Mouse (Mus musculus): Measurements from ENCODE around the gene Hmg20b.

The Hmg20b gene

DNA sequence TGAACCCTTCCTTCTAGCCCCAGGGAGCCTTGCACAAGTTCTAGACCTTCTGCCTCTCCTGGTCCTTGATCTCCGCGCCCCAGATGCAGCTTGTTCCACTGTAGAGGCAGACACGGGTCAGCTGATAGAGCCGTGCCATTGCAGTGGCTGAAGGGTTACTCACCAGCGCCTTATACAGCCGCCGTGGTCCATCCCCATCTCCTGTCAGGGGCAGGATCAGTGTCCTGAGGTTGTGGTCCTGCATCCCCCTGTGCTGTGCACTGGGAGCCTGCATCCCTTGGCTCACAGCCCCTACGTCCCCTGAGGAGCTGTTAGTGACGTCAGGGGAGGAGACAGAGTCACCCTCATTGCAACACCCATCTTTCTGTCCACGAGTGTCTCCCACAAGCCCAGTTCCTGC is 47.0 kb downstream of the Hmg20b start:
- no peak for DNase-seq

DNA sequence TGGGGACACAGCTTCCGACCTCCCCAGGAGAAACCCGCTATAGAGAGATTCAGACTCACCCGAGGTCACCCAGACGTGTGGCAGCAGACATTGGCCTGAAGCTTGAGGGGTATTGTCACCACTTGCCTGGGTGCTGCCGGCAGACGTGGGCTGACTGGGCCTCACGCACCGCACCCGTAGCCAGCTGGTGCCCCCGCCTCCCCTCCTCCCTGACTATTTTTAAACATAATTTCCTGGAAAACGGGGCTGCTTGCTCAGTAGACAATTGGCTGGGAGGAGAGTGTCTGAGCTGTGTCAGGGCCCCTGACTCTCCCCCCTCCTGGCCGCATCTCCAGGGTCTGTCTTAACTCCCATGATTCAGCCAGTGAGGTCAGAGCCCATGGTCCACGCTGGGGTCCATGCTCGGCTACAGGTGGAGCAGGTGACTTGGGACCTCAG is 47.5 kb downstream of the Hmg20b start:
- peak in 1 of 2 experiments; percentile 56 for DNase-seq

DNA sequence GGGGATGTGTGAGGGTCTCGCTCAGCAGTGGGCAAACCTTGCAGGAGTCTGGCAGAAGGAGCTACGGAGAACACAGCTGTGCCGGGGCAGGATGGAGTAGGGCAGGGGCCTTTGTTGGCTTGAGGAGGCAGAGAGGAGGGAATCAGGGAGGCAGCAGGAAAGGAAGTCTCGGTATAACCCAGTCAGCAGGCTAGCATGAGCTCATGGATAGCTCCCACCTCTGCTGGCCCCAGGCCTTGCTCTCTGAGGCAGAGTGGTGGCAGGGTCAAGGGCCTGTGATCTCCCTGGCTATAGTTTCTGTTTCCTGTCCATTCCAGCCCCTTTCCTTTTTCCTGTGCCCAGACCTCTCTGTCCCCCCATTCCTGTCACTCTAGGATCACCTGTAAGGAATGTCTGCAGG is 48.0 kb downstream of the Hmg20b start:
- DNase-seq = no peak

DNA sequence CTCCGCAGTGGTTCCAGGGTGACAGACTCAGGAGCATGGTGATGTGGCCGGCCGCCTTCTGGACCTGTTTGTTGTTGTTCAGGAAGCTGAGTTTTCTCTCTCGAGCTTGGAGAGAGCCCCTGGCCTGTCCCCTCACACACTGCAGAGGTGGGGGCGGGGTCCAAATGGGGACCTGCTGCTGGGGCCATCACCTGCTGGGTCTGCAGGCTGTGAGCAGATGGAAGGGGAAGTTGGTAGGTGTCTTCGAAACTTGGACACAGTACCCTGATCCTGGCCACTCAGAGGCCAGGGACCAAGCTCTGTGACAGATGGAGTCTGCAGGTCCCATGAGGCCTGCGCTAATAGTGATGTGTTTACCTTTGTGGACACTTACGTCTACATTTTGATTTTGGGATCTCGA is 49.0 kb downstream of the Hmg20b start:
- DNase-seq = no peak

DNA sequence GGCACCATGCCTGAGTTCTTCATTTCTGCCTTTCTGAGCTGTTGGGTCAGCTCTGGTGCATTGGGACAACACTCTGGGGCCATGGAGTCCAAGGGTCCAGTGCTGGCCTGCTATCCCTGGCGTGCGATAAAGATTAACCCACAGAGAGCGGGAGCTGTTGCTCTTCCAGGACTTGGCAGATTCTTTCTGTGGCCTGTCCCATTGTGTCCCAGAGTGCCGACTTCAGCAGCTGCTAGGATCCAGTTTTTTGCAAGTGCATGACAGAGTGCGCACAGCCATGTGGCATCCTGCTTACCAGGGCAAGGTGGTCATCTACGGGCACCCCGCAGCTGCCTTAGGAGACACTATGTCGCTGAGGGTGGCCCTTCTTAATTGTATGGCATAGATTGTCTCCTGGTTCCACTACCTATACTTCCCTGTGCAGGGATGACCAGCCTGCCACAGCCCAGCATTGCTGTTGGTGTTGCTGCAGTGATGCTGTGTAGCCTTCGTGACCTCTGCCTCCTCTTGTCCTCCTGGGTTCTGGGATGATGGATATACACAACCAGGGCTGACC is 49.9 kb downstream of the Hmg20b start:
- no peak for DNase-seq

GRCm38 (mm10) chr10:81299585-81300351 is 50.5 kb downstream of the Hmg20b start:
- peak in 1 of 2 experiments; percentile 20 for DNase-seq

GRCm38 (mm10) chr10:81298369-81299100 is 51.7 kb downstream of the Hmg20b start:
- DNase-seq = peak; percentile 57 to 75

DNA sequence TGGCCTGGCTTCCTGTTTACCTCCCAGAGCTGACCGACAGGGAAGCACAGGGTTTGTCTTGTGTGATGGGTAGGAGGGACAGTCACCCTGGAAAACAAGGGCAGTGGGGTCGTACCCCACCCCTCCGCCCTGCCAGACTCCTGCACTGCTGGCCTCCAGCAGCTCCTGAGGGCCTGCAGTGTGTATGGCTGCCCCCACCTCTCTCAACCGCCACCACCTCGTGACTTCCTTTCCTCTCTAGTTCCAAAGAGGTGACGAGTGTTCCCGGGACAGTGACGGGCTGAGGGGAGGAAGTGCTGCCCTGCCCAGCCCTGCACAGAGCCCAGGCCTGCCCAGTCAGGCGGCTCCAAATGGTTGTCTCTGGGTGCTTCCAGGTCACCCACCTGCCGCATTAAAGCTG is 52.4 kb downstream of the Hmg20b start:
- peak; percentile 78 to 85 for DNase-seq

DNA sequence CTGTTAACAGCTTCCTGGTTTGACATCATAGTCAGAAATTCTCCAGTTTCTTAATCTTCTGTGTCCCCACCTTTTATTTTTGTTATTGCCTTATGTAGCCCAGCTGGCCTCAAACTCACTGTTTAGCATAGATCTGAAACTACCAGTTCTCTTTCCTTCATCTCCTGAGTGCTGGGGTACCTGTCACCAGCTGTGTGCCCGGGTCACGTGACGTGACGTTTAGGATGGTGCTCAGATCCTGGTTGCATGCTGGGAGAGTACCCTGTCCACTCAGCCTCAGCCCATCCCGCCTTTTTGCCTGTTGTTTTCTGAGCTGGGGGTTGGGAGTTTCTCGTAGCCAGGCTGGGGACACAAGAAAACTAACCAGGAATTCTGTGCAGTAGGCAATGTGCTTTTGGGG is 53.0 kb downstream of the Hmg20b start:
- peak; percentile 68 to 80 for DNase-seq

All from thymus, postnatal 36 days (tissue).